Mouse (Mus musculus) granulocyte monocyte progenitor cell, adult 5-6 weeks (primary cell): ENCODE data around the gene Nupr1. TPM values are rescaled to one million over a fixed set of nuclear protein-coding genes. Genes with fewer than 3 reads are reported as not detected.

Source experiments
- ATAC-seq: replicated peaks from 2 replicates; pipeline ENCODE4 v1.8.0; 2016; ENCODE audit warnings: mild to moderate bottlenecking, moderate TSS enrichment, inconsistent platforms; ENCODE audit not compliant: poor library complexity, severe bottlenecking
- total RNA-seq, 2 experiments: library from RNA; stranded (forward) in 1 of 2; stranded (reverse) in 1 of 2; fragments of 200-712, 200-1000 nt in 1 of 2; fragments of >200 nt in 1 of 2; fragmentation: Nextera tagmentation in 1 of 2; gene quantifications; 2 replicates each; pipeline ENCODE4 v1.2.3; 2014 to 2017

The Nupr1 gene
- total RNA-seq, 2 experiments from 2014 or later, result 0.92 TPM; not detected in 1

DNA sequence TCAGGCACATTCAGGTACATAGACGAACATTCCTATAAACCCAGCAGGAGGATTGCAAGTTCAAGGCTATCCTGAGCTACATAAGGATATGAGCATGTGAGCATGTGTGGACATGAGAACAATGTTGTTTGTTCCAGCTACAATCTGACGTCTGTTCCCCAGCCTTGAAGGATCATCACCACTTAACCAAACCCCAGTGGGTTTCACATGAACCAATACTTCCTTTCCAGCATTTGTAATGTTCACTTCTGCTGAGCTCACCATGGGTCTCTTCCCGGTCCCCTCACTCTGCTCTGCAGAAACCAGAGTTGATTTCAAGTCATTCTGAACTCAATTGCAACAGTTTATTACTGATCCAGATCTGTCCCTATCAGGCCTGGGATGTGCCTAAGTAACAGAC is 28.0 kb downstream of the Nupr1 start:
- peak; percentile 45 for ATAC-seq

- ATAC-seq, result peak; percentile 58
Observed at GRCm38 (mm10) chr7:126601896-126602295, 28.8 kb downstream of the Nupr1 start.

DNA sequence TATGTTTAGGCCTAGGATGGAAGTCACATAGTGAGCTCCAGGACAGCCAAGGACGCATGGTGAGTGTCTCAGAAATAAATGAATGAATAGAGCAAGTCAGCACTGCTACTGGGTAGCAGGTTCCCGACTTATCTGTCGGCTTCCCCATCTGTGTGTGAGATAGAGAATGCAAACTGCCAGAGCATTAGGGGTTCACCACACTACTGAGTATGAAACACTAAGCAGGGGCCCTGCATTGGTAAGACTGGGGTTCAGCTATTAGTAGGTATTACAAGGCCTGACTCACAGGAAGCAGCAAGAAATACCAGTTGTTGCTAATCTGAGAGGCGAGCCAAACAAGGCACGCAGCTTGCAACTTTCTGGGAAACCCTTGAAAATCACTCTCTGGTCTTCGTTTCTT is 31.7 kb downstream of the Nupr1 start:
- ATAC-seq, result no peak

DNA sequence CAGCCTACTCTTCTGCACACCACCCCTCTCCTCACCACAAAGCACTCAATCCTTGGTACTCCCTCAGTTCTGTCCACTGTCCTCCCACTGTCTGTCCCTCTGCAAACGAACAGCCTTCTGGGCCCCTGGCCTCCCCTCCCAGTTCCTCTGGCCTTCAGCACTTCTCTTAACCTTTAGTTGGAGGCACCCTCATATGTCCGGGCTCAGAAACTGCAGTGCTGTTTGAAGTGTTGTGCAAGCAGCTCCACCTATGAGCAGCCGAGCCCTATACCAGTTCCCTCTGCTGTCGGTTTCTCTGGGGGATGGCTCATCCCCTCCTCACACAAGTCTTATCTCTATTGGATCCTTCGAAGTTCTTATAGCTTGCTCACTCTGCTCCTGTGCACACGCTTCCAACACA is 34.2 kb downstream of the Nupr1 start:
- peak; percentile 73 for ATAC-seq

GRCm38 (mm10) chr7:126595890-126596289 is 34.8 kb downstream of the Nupr1 start:
- no peak for ATAC-seq

- ATAC-seq, result peak; percentile 53
Observed at GRCm38 (mm10) chr7:126594862-126595561, 35.6 kb downstream of the Nupr1 start, which contains the start of gene Il27. TSS of gene Il27 (minus strand) at chr7:126594941.

GRCm38 (mm10) chr7:126587779-126588178 is 42.9 kb downstream of the Nupr1 start:
- no peak for ATAC-seq

GRCm38 (mm10) chr7:126586839-126587238 is 43.8 kb downstream of the Nupr1 start:
- ATAC-seq, result no peak

DNA sequence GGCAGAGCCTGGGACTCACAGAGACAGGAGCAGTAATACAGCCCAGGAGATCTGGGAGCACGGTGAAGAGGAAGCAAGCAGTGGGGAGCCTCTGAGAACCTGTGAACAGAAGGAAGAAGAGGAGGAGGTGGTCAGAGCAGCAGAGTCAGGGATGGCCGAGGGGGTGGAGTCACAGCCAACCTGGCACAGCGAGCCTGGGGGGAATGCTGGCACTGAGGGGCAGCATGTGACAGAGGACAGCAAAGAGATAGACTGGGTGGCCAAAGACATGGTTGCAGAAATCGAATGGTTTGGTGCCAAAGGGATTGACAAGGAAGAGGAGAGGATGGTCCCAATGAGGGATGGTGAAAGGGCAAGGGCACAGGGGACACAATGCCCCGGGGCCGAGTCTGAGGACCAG is 44.9 kb downstream of the Nupr1 start, which contains the start of gene Cln3:
Gene Cln3, minus strand, starts transcription at position 101 of the 400 bp plus-strand sequence.
- ATAC-seq, result 0 out of 2 replicates have a peak, but pooled peaks have one; percentile 11

DNA sequence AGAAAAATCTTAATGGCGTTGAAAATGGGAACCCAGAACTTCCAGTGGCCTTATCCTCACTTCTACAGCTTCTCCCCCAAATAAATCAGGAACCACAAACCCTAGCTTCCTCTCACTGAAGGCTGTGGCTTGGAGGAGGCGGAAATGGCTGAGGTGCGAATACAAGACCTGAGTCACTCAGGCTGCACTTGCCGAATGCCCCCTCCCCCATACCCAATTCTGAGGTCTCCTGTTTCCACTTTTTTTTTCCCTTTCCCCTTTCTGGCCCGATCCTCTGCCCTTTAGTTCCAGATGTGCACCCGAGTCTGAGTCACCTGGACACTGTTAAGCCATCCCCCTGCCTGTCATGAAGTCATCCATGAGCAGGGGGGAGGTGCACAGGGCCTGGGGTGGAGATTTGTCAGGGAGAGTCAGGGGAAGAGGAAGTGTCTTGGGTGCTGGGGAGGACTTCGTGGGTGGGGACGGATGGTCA is 46.1 kb downstream of the Nupr1 start, which contains the start of gene Apobr:
Gene Apobr, plus strand, starts transcription at position 437 of the 472 bp plus-strand sequence.
- ATAC-seq, result peak; percentile 74

DNA sequence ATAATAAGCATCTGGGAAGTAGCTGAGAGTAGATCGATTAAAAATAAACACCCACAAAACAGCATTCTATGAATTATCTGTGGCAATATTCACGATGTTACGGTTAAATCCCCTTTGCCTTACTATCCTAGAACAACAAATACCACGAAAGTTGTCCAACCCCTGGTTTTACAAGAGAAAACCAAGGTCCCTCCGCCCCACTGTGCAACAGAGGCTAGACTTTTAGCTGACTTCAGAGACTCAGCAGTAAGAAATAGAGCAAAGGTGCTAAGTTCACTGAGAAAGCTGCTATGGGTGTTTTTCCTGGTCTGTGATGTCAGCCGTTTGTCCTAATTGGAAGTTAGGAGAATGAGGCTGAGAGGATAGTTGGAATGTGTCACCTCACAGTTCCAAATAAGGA is 46.9 kb downstream of the Nupr1 start:
- no peak for ATAC-seq

DNA sequence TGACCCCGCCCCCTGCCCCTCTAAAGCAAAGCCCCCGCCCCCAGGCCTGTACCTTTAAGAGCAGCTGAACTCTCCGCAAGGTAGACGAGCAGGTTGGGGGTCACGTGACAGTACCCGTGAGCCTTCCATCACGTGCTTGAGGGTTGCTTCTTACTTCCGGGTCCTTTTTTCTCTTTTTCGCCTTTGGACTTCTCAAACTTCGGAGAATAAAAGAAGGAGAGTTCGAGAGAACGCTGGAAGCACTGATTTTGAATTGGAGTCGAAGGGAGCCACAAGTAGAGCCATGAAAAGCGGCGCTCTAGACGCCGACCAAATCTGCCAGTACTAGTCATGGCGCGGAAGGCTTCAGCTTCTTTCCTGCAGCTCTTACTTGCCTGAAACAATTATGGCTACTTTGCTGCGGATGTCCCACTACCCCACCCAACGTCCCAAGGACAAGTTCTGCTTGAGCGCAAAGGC is 47.4 kb downstream of the Nupr1 start:
- ATAC-seq, result peak; percentile 38

DNA sequence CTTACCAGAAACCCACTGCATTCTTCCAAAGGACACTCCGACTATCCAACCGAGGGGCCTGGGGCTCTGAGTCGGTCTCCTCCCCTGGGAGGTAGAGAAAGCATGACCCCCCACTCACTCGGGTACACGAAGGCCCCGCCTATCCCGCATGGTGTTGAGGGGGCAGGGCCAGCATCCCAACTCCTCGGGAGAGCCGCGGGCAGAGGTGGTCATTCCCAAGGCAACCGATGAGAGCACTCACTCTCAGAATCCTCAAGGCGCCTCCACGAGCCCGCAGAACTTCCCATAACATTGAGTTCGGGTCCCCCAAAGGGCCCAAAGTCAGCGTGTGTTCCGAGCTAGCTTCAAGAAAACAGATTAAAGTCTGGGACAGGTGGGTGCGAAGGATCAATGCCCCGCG is 47.9 kb downstream of the Nupr1 start:
- no peak for ATAC-seq

GRCm38 (mm10) chr7:126581661-126582060 is 49.0 kb downstream of the Nupr1 start:
- ATAC-seq, result no peak

- no peak for ATAC-seq
Observed at GRCm38 (mm10) chr7:126579172-126579571, 51.5 kb downstream of the Nupr1 start.

DNA sequence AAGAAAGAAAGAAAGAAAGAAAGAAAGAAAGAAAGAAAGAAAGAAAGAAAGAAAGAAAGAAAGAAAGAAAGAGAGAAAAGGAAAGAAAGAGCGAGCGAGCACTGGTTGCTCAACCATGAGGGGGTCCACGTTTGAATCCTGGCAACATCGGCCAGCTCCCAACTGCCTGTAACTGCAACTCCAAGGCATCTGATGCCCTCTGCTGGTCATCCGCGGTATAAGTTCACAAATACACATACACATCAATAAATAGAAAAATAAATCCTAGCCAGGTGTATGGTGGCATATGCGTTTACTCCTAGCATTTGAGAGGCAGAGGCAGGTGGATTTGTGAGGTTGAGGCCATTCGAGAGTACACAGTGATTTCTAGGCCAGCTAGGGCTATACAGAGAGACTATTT is 53.7 kb downstream of the Nupr1 start:
- ATAC-seq, result peak; percentile 83

Other genes with a start within 250 kb of the Nupr1 start
- 11.7 and 14.8 TPM in 2 replicates for gene Nfatc2ip, start 234.1 kb downstream of the Nupr1 start, total RNA-seq (2014; fragmentation: Nextera tagmentation)
- 14.6 and 15.9 TPM in 2 replicates for gene Nfatc2ip, start 234.1 kb downstream of the Nupr1 start, total RNA-seq (2017)
- not detected in 2 replicates for gene Cd19, start 216.0 kb downstream of the Nupr1 start, total RNA-seq (2014; fragmentation: Nextera tagmentation)
- gene Cd19, start 216.0 kb downstream of the Nupr1 start, total RNA-seq (2017), result 0.09 TPM in 1 of 2 replicates, not detected in the other
- gene Rabep2, start 202.1 kb downstream of the Nupr1 start, total RNA-seq (2014; fragmentation: Nextera tagmentation), result 11.3 and 16.2 TPM in 2 replicates
- gene Rabep2, start 202.1 kb downstream of the Nupr1 start, total RNA-seq (2017), result 12.3 and 16.9 TPM in 2 replicates
- gene Atp2a1, start 167.8 kb downstream of the Nupr1 start, total RNA-seq (2014; fragmentation: Nextera tagmentation), result 0.62 TPM in 1 of 2 replicates, not detected in the other
- not detected in 2 replicates for gene Atp2a1, start 167.8 kb downstream of the Nupr1 start, total RNA-seq (2017)
- 35.9 and 58.3 TPM in 2 replicates for gene Sh2b1, start 155.4 kb downstream of the Nupr1 start, total RNA-seq (2014; fragmentation: Nextera tagmentation)
- 15.6 and 17.3 TPM in 2 replicates for gene Sh2b1, start 155.4 kb downstream of the Nupr1 start, total RNA-seq (2017)
- 85.3 and 101 TPM in 2 replicates for gene Tufm, start 143.5 kb downstream of the Nupr1 start, total RNA-seq (2014; fragmentation: Nextera tagmentation)
- gene Tufm, start 143.5 kb downstream of the Nupr1 start, total RNA-seq (2017), result 75.5 and 86.7 TPM in 2 replicates
- gene Atxn2l, start 127.4 kb downstream of the Nupr1 start, total RNA-seq (2014; fragmentation: Nextera tagmentation), result 102 and 130 TPM in 2 replicates
- 27.4 and 28.9 TPM in 2 replicates for gene Atxn2l, start 127.4 kb downstream of the Nupr1 start, total RNA-seq (2017)
- 188 and 206 TPM in 2 replicates for gene Eif3c, start 64.5 kb downstream of the Nupr1 start, total RNA-seq (2014; fragmentation: Nextera tagmentation)
- gene Eif3c, start 64.5 kb downstream of the Nupr1 start, total RNA-seq (2017), result 229 and 239 TPM in 2 replicates
- 2.1 and 3.9 TPM in 2 replicates for gene Apobr, start 45.9 kb downstream of the Nupr1 start, total RNA-seq (2014; fragmentation: Nextera tagmentation)
- 4.2 and 6.2 TPM in 2 replicates for gene Apobr, start 45.9 kb downstream of the Nupr1 start, total RNA-seq (2017)
- 37.7 and 61.7 TPM in 2 replicates for gene Cln3, start 45.0 kb downstream of the Nupr1 start, total RNA-seq (2014; fragmentation: Nextera tagmentation)
- 9.6 and 16.3 TPM in 2 replicates for gene Cln3, start 45.0 kb downstream of the Nupr1 start, total RNA-seq (2017)
- gene Il27, start 35.9 kb downstream of the Nupr1 start, total RNA-seq (2014; fragmentation: Nextera tagmentation), result 1.3 TPM in 1 of 2 replicates, not detected in the other
- 1.2 TPM in 1 of 2 replicates, not detected in the other for gene Il27, start 35.9 kb downstream of the Nupr1 start, total RNA-seq (2017)
- gene Sgf29, start 18.4 kb upstream of the Nupr1 start, total RNA-seq (2014; fragmentation: Nextera tagmentation), result 129 and 133 TPM in 2 replicates
- gene Sgf29, start 18.4 kb upstream of the Nupr1 start, total RNA-seq (2017), result 53.3 and 79.1 TPM in 2 replicates
- 0.85 TPM in 1 of 2 replicates, not detected in the other for gene Sult1a1, start 45.6 kb upstream of the Nupr1 start, total RNA-seq (2014; fragmentation: Nextera tagmentation)
- gene Sult1a1, start 45.6 kb upstream of the Nupr1 start, total RNA-seq (2017), result 0.56 and 1.6 TPM in 2 replicates
- gene Bola2, start 64.5 kb upstream of the Nupr1 start, total RNA-seq (2014; fragmentation: Nextera tagmentation), result 151 and 195 TPM in 2 replicates
- 135 and 158 TPM in 2 replicates for gene Bola2, start 64.5 kb upstream of the Nupr1 start, total RNA-seq (2017)
- gene Slx1b, start 64.9 kb upstream of the Nupr1 start, total RNA-seq (2014; fragmentation: Nextera tagmentation), result 9.3 and 13.3 TPM in 2 replicates
- gene Slx1b, start 64.9 kb upstream of the Nupr1 start, total RNA-seq (2017), result 5.4 and 6.3 TPM in 2 replicates
- 497 and 510 TPM in 2 replicates for gene Coro1a, start 76.9 kb upstream of the Nupr1 start, total RNA-seq (2014; fragmentation: Nextera tagmentation)
- gene Coro1a, start 76.9 kb upstream of the Nupr1 start, total RNA-seq (2017), result 409 and 441 TPM in 2 replicates
- gene Mapk3, start 128.7 kb upstream of the Nupr1 start, total RNA-seq (2014; fragmentation: Nextera tagmentation), result 90.7 and 111 TPM in 2 replicates
- 52.5 and 53.0 TPM in 2 replicates for gene Mapk3, start 128.7 kb upstream of the Nupr1 start, total RNA-seq (2017)
- 13.0 and 27.7 TPM in 2 replicates for gene Gdpd3, start 135.5 kb upstream of the Nupr1 start, total RNA-seq (2014; fragmentation: Nextera tagmentation)
- 3.6 and 11.3 TPM in 2 replicates for gene Gdpd3, start 135.5 kb upstream of the Nupr1 start, total RNA-seq (2017)
- 29.6 and 42.6 TPM in 2 replicates for gene Ypel3, start 146.1 kb upstream of the Nupr1 start, total RNA-seq (2014; fragmentation: Nextera tagmentation)
- 16.2 and 17.4 TPM in 2 replicates for gene Ypel3, start 146.1 kb upstream of the Nupr1 start, total RNA-seq (2017)
- gene Tbx6, start 150.6 kb upstream of the Nupr1 start, total RNA-seq (2014; fragmentation: Nextera tagmentation), result 0.58 TPM in 1 of 2 replicates, not detected in the other
- not detected in 2 replicates for gene Tbx6, start 150.6 kb upstream of the Nupr1 start, total RNA-seq (2017)
- gene Ppp4c, start 161.6 kb upstream of the Nupr1 start, total RNA-seq (2014; fragmentation: Nextera tagmentation), result 160 and 219 TPM in 2 replicates
- 131 and 137 TPM in 2 replicates for gene Ppp4c, start 161.6 kb upstream of the Nupr1 start, total RNA-seq (2017)
- not detected in 2 replicates for gene Fam57b, start 166.8 kb upstream of the Nupr1 start, total RNA-seq (2014; fragmentation: Nextera tagmentation)
- not detected in 2 replicates for gene Fam57b, start 166.8 kb upstream of the Nupr1 start, total RNA-seq (2017)
- gene 4930451I11Rik, start 200.8 kb upstream of the Nupr1 start, total RNA-seq (2014; fragmentation: Nextera tagmentation), result not detected in 2 replicates
- gene 4930451I11Rik, start 200.8 kb upstream of the Nupr1 start, total RNA-seq (2017), result not detected in 2 replicates
- not detected in 2 replicates for gene Doc2a, start 216.6 kb upstream of the Nupr1 start, total RNA-seq (2014; fragmentation: Nextera tagmentation)
- gene Doc2a, start 216.6 kb upstream of the Nupr1 start, total RNA-seq (2017), result 0.15 TPM in 1 of 2 replicates, not detected in the other
- gene Hirip3, start 231.1 kb upstream of the Nupr1 start, total RNA-seq (2014; fragmentation: Nextera tagmentation), result 62.2 and 65.9 TPM in 2 replicates
- gene Hirip3, start 231.1 kb upstream of the Nupr1 start, total RNA-seq (2017), result 168 and 171 TPM in 2 replicates
- gene Ino80e, start 231.5 kb upstream of the Nupr1 start, total RNA-seq (2014; fragmentation: Nextera tagmentation), result 89.0 and 100 TPM in 2 replicates
- gene Ino80e, start 231.5 kb upstream of the Nupr1 start, total RNA-seq (2017), result 23.4 and 35.3 TPM in 2 replicates